Mouse (Mus musculus): ENCODE measurements at regions not wholly inside any gene's neighbourhood (a gene's known extent, or its start where the extent isn't known, plus 50 kb on each side); places are given as distances from the start of the nearest gene placed in this dataset.

DNA sequence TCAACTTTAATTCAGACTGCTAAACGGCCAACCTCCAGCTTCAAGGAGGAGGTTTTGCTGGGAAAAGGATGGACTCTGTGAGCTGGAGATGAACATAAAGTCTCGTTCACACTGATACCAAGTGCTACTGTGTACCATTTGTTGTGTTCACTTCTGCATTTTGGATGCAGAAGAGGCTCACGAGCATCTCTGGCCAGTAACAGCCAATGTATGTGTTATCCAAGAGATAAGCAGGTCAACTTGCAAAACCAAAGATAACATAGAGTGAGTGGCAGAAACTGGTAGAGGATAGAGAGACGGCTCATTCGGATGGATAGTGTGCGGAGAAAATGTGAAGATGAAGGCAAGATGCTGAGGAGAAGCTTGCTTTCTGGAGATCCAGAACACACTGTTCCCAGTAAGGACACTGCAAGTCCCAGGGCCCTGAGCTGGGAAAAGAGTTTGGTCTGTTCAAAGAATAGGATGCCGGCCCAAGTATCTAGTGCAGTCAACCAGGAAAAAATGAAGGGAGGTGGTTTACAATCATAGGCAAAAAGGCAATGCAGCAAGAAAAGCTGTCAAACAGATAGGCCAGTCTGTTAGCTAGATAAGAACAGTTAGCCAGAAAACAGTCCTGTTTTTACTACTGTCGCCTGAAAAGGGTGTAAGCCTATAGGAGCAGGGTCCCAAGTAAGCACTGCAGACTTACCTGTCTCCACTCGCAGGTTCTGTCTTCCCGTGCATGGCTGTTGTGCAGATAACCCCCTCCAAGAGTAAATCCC is 145.7 kb upstream of the Bmp4 start:
- intact Hi-C loops (cut with DNase I), result no loop called here

DNA sequence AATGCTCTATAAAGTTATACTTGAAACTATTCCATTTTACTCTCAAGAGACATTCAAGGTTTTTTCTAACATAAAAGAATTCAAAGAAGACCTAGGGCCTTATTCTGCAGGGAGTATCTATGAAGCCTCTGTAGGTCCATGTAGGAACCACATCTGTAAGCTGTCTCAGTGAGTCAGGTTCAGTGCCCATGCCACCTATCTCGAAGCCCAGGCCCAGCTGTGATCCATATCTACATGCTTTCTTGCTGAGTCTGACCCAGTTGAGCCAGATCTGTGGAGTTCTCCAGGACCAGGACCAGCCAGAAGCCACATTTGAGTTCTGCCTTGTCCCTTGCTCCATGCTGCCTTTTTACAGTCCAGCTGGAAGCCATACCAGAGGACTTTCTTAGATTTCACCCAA is 142.2 kb upstream of the Bmp4 start:
- intact Hi-C loops (cut with DNase I), result no loop called here
- no peak for DNase-seq

More for the DNA sequence above, 145.7 kb upstream of the Bmp4 start:
- no peak for DNase-seq

DNA sequence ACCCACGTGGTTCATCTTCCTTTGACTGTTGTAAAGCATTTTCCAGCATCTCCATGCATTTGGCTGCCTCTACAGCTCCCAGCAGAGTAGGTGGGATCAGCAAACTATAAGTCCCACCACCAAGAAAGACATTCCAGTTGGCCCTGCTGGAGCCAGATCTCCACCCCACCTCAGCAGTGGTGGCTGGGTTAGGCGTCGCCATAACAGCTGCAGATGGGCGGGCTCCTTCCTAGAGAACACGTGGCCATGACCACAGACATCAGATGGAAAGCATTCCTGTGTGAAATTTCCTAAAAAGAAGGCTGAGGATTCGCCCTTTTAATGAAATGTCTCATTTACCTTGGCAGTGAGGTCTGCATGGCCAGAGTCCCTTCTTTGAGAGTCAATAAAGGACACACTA is 140.0 kb upstream of the Bmp4 start:
- intact Hi-C loops (cut with DNase I), result no loop called here
- DNase-seq, result no peak

DNA sequence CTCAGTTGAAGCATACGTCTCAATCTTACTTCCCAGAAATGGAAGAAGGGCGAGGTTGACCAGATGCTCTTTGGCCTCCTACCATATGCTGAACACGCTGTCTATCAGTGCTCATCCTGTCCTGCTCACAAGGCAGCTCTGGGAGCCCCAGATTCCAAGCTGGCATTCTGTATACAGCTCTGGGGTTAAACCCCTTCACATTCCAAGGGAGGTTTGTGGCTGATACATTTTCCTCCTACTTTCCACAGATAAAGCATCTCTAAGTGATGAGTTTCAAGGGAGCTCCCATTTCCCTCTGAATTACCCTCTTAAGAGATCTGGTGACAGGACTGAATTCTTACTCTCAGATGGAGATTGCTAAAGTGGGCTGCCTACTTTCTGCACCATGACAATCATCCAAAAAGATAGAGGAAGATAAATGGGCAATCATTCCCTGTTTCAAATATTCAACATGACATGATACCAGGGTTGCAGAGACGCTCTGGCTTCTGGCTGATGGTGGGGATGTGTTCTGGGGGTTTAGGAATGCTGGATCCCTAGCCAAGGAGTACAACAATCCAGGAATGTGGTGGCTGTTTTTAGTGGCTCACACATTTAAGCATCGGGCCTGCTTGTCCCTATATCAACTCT is 138.7 kb upstream of the Bmp4 start:
- DNase-seq, result no peak
- intact Hi-C loops (cut with DNase I), result no loop called here

DNA sequence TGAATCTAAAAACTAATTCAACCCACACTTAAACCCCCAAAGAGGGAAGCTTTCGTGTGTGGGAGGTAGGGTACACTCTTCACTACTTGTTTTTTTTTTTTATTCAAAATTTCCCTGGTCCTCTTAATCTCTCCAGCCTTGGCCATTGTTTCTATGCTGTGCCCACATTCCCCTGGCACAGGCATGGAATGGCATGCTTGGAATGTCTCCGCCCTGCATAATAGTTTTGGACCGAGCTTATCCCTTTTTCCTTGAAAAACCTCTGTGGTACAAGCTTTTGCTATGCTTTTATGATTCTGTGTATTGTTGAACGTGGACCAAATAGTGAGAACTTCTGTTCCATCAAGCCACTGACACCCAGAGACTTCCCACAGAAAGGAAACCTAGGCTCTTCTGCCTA is 126.8 kb upstream of the Bmp4 start:
- intact Hi-C loops (cut with DNase I), result no loop called here

DNA sequence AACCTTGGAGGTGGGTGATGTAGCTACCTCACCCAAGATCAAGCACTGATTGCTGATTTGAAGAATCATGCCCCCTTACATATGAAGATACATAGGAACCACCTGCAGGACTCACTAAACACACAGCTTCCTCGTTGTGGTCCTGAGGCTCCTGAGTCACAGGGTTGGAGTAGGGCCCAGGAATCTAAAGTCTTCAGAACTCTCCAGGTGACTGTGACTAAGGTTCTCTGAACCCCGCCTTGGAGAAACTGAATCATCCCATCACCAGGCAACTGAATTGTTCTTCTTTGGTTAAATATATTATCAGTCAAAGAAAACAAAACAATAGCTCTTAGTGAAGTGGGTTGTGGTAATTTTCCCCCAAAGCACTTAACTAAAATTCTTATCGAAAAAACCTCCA is 125.8 kb upstream of the Bmp4 start:
- intact Hi-C loops (cut with DNase I), result no loop called here
- DNase-seq, result no peak

More for the DNA sequence above, 126.8 kb upstream of the Bmp4 start:
- no peak for DNase-seq

DNA sequence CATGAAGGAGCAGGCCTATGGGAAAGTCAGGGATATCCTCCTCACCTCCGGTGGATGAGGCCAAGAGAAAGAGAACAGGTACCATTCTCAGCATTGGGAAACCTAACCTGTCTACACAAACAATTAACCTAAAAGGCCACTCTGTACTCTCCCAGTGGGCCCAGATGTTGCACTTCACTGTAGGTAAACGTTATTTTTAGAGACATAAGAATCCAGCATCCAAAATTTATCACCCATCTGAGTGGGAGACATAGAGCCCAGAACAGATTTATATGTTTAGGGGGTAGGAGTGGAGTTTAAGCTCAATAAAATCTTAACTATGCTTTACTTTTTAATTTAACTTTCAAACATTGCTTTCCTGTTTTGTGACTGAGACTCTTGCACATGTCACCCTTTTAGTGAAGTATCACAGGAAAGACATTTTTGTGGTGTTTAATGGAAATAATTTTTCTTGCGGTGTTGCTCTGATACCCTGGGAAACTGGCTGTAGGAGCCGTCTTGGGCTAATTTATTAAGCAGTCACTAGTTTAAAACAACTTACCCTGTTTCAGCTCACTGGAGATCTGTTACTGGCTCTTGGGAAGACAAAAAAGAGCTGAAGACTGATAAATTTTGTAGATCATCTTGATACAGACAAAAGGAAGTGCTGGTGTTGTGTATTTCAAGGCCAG is 123.9 kb upstream of the Bmp4 start:
- intact Hi-C loops (cut with DNase I), result no loop called here

DNA sequence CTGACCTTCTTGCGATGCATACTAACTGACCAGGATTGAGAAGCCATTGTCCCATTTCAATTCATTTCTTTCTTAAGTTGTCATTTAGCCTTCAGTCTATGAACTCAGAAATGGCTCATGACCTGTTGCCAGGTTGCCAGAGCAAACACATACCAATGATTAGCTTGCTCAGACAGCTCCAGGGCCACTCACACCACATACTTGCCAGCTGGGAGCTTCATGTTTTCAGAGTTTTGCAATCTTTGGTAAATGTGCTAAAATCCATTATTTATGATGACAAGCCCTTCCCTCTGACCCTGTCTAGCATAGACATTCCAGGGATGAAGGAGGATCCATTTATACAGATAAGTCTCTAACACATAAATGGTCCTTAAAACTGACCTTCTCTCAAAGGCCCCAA is 121.6 kb upstream of the Bmp4 start:
- no peak for DNase-seq
- intact Hi-C loops (cut with DNase I), result no loop called here

More for the DNA sequence above, 123.9 kb upstream of the Bmp4 start:
- no peak for DNase-seq

DNA sequence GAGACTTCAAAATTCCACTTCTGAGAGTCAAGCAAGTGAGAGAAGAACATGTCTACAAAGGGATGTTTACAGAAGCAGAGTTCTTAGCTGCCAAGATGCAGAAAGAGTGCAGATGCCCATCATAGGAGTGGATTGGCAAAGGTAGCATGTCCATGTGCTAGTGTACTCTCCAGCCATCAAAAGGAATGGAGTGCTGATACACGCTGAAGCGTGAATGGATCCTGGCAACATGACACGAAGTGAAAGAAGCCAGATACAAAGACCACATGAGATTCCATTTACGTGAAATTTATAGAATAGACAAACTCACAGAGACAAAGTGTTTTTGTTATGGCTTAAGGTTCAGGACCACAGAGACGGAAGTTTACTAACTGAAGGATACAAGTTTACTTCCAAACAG is 118.4 kb upstream of the Bmp4 start:
- DNase-seq, result peak; percentile 5
- intact Hi-C loops (cut with DNase I), result no loop called here

DNA sequence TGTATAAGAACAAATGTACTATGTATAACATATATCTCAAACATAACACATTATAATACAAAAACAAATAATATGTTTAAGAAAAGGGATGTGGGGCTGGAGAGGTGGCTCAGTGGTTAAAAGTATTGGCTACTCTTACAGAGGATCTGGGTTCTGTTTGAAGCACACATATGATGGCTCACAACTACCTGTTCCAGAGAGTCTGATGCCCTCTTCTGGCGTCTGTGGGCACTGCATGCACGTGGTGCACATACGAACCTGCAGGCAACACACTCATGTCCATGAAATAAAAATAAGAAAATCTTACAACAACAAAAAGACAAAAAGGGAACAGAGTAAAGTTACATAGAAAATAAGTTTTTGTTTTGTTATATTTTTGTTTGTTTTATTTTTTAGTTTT is 114.8 kb upstream of the Bmp4 start:
- no peak for DNase-seq
- intact Hi-C loops (cut with DNase I), result no loop called here

DNA sequence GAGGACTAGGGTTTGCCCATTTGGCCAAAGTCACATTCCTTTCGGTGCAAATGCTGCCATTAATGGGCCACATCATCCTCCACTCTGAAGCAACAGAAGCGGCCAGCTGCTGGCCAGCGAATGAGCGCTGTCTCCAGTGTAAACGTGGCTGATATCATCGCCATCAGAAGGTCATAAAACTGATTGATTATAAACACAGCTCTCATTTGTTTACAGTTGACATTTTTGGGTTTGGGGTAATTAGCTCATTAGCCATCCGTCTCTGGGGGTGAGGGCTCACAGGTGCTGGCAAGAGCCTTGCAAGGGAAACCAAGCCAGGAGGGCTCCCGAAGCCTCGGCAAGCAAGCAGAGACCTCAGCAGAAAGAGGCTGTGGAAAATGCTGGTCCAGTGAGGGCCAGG is 101.1 kb upstream of the Bmp4 start:
- intact Hi-C loops (cut with DNase I), result no loop called here
- no peak for DNase-seq

DNA sequence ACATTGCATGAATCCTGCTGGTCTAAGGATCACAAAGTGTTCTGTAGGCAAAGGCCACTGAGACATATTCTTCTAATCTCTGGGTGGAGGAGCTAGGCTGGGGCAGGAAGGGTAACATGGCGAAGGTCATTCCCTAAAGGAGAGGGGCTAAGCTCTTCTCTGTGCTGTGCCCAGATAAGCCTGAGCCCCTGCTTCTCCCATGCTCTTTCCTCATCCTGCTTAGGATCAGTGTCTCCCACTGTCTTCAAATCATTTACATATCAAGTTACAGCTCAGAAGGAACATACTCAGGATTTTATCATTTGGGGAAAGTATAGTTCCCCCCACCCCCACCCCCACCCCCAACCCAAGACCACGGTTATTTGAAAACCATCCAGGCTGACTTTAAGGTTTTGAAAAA is 100.7 kb upstream of the Bmp4 start:
- no peak for DNase-seq
- intact Hi-C loops (cut with DNase I), result no loop called here

DNA sequence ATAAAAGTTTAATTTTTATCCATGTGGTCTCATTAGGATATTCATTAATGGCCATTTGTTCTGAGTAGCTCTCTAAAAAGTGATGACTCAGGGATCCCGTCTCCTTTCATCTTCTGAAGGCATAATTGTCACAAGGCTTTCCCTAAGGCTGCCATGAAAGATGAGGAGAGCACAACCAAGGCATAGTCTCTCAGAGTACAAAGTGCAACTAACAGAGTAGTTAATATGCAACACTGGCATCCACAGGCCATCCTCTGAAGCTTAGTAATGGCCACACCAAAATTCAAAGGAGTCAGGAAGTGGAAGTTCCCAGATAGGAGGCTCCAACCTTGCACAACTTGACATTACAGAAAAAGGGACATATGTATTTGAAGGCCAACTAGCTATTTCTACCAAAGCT is 97.1 kb upstream of the Bmp4 start:
- DNase-seq, result no peak
- intact Hi-C loops (cut with DNase I), result no loop called here

DNA sequence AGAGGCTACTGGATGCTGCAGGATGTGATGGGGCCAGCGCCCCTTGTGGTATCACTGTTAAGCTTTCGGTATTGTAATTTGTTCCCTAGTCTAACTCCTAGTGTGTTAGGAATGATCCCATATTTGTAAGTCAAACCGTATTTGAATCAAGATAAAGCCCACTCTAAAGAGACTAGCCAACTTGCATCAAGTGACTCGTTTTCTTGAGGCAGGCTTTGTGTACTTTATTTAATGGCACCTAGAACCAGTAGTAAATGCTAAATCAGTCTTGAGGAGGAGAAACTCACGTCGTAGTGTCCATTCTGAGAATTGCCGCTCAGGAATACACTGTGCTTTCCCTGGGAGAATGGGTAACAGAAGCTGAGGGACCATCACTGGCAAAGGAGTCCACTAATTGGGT is 89.9 kb upstream of the Bmp4 start:
- intact Hi-C loops (cut with DNase I), result no loop called here
- DNase-seq, result no peak

DNA sequence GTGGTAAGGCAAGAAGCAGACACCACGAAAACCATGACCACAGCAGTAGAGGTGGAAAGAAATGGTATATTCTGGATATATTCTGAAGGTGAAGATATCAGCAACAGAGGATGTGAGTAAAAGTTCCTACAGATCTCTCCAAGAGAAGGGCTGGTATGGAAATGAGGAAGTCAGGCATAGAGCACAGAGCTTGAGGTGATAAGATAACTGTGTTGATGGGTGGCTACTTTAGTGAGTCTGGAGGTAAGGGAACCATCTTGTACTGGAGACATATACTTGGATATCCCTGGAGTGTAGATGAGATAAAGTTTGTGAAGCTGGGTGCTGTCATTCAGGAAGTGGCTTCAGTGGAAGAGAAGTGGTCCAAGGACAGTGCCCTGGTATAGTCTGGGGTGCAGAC is 85.5 kb upstream of the Bmp4 start:
- no peak for DNase-seq
- intact Hi-C loops (cut with DNase I), result no loop called here

DNA sequence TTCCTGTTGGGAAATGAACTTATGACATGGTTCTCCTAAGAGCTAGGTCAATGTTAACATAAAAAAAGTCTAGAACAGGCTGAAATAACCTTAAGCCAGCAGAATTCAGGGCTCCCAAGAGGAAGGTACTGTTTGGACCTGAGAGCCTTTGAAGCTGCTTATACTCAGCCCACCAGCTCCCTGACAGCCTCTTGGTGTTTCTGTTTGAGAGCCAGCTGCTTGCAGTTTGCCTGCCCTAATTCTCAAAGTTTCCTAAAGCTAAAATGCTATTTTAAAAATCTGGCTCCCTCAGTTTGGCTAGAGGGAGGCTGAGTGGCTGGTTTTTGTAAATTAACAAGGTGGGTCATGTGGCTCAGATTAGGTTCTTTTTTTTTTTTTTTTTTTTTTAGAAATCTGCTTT is 72.5 kb upstream of the Bmp4 start:
- DNase-seq, result no peak

DNA sequence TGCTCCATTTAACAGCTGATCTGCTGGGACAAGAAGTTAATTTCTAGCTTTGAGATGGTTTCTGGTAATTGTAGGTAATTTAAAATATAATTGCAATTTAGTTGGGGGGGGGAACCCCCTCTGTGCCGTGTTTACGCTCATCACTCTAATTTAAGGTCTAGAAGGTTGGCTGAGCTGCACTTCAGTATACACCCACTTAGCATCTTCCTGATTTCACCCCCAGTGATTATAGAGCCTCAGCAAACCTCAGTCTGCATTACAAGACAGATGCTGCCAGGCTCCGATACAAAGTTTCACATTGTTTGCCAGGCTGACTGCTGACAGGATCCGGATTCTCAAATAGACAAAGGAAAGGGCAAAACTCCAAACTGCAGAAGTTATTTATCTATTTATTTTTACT is 71.5 kb upstream of the Bmp4 start:
- DNase-seq, result no peak
- intact Hi-C loops (cut with DNase I), result no loop called here

More for the DNA sequence above, 72.5 kb upstream of the Bmp4 start:
- intact Hi-C loops (cut with DNase I), result no loop called here

DNA sequence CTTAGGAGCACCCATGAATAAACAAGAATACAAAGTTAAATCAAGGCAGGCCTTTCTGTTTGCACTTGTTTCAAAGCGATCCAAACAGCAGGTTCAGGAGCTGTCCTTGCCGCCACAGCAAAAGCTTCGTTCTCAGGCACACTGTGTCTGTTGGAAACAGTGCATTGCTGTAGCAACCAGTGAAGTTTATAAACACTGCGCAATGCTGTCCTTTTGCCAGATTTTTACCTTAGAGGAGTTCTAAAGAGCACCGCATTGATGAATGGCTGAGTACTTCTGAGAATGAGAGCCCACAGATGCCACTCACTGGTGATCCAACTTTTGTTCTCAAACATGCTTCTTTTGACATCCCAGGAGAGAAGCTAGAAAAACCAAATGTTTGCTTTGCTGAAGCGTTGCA is 64.0 kb upstream of the Bmp4 start:
- intact Hi-C loops (cut with DNase I), result no loop called here
- no peak for DNase-seq

DNA sequence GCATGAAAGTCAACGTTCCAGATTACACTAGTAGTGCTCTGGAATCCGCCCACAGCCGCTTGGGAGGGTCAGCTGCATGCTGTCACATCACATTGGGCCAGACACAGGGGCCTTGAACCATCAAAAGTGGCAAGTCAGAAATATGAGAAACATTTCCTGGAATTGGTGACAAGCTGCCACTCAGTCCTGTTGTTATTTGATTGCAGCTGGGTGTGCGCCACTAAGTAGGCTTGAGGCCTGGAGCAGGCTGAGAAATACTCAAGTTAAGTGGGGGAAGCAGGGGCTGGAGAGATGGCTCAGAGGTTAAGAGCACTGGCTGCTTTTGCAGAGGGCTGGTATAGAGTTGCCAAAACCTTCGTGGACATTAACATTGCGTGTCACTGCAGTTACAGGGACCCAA is 51.2 kb upstream of the Bmp4 start:
- intact Hi-C loops (cut with DNase I), result no loop called here
- DNase-seq, result no peak

Measured in left cerebral cortex, postnatal 4 days (tissue).